Mouse (Mus musculus): ENCODE data around the gene C1qtnf2. TPM values are rescaled to one million over a fixed set of nuclear protein-coding genes. Genes with fewer than 3 reads are reported as not detected.
A peak's percentile ranks its signal among the peaks of the same experiment; 100 is the strongest.

C1qtnf2 gene
- polyA plus RNA-seq, 1 experiment from 2014 or later: 5.0 TPM

DNA sequence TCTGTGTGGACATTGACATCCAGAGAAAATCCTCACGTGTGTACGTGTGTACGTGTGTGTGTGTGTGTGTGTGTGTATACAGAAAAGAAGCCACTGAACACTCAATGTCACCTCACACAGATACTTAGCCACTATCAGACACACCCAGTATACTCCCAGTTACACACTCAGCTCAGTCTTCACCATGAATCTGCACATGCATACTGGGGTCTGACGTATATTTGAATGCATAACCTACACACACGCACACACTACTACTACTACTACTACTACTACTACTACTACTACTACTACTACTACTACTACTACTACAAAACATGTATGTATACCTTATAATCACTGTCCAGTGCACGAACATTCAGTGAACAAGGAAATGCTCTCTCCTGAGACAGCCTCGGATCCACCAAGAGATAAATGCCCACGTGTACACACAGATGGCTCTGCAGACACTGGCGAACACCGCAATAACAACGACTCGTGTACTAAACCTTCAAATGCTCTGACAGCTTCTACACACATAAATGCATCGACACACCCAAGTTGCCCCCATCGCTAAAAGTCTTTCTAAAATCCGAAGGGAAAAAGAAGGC is 346 bp upstream of the C1qtnf2 start:
- Histone ChIP-seq H3K9ac (ENCODE audit: low read length) (no peak overlapping the region), H3K27ac (ENCODE audit: low read depth) (no peak overlapping the region), H3K9me3 (ENCODE audit: control insufficient read depth, low read length) (no peaks in the 10 kb centered on the region), H3K4me2 (ENCODE audit: low read length) (peak overlapping the region; percentile 67), H3K4me3 (ENCODE audit: low read depth, low read length) (peak overlapping the region; percentile 30), H3K4me1 (replicated peaks; ENCODE audit: control insufficient read depth, insufficient read depth, low read length) (peaks cover 7% of the 10 kb centered on the region), H3K36me3 (ENCODE audit: control insufficient read depth, insufficient read depth, low read length) (no peaks in the 10 kb centered on the region), H3K27me3 (replicated peaks; ENCODE audit: control insufficient read depth, insufficient read depth, low read length) (no peaks in the 10 kb centered on the region)
- ATAC-seq (replicated peaks; ENCODE audit: low FRiP score, low TSS enrichment, low read depth) (peak; percentile 22; the same call in 1 of the 2 replicates), DNase-seq (ENCODE audit: low spot score) (peak; percentile 45)
- WGBS: 49% methylated on average over 15 of the region's 15 CpGs

DNA sequence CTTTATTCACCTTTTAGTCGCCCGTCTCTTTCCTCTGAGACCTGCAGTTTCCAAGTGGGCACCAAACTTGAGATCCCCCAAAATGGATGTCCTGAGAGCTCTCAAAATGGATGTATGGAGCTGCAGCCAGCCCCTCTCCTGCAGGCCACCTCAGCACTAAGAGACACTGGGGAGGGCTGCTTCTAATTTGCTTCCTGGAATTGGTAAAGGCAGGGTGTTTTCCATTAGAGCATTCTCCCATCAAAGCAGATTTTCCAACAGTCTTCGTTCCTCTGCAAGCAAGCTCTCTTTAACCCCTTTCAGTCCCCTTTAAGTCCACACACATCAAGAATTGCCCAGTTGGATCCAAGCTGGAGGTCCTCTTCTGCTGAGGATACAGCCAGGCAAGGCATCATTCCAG is 5.3 kb downstream of the C1qtnf2 start:
- Histone ChIP-seq H3K36me3 (ENCODE audit: control insufficient read depth, insufficient read depth, low read length) (no peaks in the 10 kb centered on the region), H3K9me3 (ENCODE audit: control insufficient read depth, low read length) (no peaks in the 10 kb centered on the region), H3K4me2 (ENCODE audit: low read length) (no peak overlapping the region), H3K9ac (ENCODE audit: low read length) (no peak overlapping the region), H3K27ac (ENCODE audit: low read depth) (no peak overlapping the region), H3K27me3 (replicated peaks; ENCODE audit: control insufficient read depth, insufficient read depth, low read length) (no peaks in the 10 kb centered on the region), H3K4me1 (replicated peaks; ENCODE audit: control insufficient read depth, insufficient read depth, low read length) (peaks cover 38% of the 10 kb centered on the region), H3K4me3 (ENCODE audit: low read depth, low read length) (no peak overlapping the region)
- DNase-seq (ENCODE audit: low spot score) (no peak), ATAC-seq (replicated peaks; ENCODE audit: low FRiP score, low TSS enrichment, low read depth) (no peak)
- 90% methylated on average over 3 of the region's 3 CpGs for WGBS

DNA sequence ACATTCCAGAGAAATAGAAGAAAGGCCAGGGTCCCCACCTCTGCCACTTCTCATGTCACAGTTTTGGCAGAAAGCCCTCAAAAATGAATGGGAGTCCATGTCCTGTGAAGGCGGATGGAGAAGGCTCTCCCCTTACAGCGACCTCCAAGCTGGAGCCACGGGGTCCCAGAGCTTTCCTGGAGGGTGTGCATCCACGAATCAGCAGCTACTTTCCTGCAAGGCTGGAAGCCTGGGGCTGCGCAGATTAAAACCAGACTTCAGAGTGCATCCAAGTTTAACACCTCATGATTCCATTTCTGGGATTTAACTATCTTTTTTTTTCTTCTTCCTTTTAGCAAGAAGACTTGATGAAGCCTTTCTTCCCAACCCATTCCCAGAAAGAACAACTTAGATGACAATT is 6.5 kb downstream of the C1qtnf2 start:
- ATAC-seq (replicated peaks; ENCODE audit: low FRiP score, low TSS enrichment, low read depth) (no peak), DNase-seq (ENCODE audit: low spot score) (peak; percentile 47)
- Histone ChIP-seq H3K9ac (ENCODE audit: low read length) (no peak overlapping the region), H3K9me3 (ENCODE audit: control insufficient read depth, low read length) (no peaks in the 10 kb centered on the region), H3K4me1 (replicated peaks; ENCODE audit: control insufficient read depth, insufficient read depth, low read length) (peaks cover 30% of the 10 kb centered on the region), H3K36me3 (ENCODE audit: control insufficient read depth, insufficient read depth, low read length) (no peaks in the 10 kb centered on the region), H3K4me3 (ENCODE audit: low read depth, low read length) (no peak overlapping the region), H3K4me2 (ENCODE audit: low read length) (no peak overlapping the region), H3K27ac (ENCODE audit: low read depth) (no peak overlapping the region), H3K27me3 (replicated peaks; ENCODE audit: control insufficient read depth, insufficient read depth, low read length) (no peaks in the 10 kb centered on the region)
- WGBS: 41% methylated on average over 5 of the region's 5 CpGs

DNA sequence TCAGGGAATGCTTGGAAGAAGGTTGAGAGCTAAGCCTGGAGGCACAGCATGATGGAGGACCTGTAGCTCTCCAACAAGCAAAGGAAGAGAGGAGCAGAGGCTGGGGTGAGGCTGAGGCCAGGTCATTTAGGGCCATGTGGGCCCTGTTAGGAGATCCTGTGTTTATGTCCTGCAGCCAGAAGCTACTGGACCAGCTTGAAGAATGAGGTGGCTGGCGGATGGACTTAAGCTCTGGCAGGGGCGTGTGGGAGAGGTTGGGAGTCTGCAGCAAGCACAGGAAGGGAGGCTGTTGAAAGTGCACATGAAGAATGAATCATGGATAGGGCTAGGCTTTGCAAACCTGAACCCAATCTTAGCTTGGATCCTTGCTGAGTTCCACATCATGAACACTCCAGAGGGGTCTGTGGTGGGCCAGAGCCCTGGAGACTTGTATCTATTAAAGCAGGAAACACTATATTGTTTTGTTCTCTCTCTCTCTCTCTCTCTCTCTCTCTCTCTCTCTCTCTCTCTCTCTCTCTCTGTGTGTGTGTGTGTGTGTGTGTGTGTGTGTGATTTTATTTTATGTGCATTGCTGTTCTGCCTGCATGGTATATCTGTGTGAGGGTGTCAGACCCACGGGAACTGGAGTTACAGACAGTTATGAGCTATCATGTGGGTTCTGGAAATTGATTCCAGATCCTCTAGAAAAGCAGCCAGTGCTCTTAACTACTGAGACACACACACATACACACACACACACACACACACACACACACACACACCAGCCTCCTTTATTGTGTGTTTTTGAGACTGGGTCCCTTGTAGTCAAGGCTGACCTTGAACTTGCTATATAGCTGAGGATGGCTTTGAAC is 7.8 kb downstream of the C1qtnf2 start:
- no peak overlapping the region for H3K27ac ChIP-seq (ENCODE audit: low read depth)
- DNase-seq (ENCODE audit: low spot score) (peak; percentile 52), ATAC-seq (replicated peaks; ENCODE audit: low FRiP score, low TSS enrichment, low read depth) (no peak)

DNA sequence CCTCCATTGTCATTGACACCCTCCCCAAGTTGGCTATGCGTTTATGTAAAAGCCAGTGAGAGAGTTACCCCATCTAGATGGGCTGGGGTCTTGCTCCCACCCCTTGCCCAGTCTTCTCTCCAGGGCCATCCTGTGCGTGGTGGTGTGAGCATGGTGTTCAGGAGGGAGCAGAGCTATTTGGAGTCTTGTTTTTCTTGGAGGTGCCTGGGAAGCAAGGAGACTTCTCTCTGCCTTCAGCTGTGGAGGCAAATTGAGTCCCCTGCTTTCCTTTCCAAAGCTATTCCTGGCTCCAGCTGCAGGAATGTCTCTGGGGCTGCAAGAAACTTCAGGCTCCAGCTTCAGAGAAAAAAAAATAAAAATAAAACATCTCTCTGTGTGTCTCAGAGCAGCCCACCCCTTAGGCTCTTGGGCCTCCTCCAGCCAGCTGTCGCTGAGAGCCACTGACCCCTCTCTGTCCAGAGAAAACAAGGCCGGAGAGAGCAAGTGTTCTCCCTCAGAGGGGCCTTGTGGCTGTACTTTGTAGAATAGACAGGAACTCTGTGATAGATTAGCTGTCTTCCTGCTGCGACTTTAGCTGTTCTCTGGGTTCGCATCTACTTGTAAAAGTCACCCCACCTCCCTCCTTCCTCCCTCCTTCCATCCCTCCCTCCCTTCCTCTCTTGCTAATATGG is 9.2 kb downstream of the C1qtnf2 start:
- 35% methylated on average over 6 of the region's 6 CpGs for WGBS

More for the DNA sequence above, 7.8 kb downstream of the C1qtnf2 start:
- Histone ChIP-seq H3K27me3 (replicated peaks; ENCODE audit: control insufficient read depth, insufficient read depth, low read length) (no peaks in the 10 kb centered on the region), H3K9me3 (ENCODE audit: control insufficient read depth, low read length) (no peaks in the 10 kb centered on the region), H3K9ac (ENCODE audit: low read length) (no peak overlapping the region), H3K4me2 (ENCODE audit: low read length) (no peak overlapping the region), H3K4me1 (replicated peaks; ENCODE audit: control insufficient read depth, insufficient read depth, low read length) (peaks cover 30% of the 10 kb centered on the region), H3K4me3 (ENCODE audit: low read depth, low read length) (no peak overlapping the region), H3K36me3 (ENCODE audit: control insufficient read depth, insufficient read depth, low read length) (no peaks in the 10 kb centered on the region)
- WGBS: 43% methylated on average over 3 of the region's 3 CpGs

DNA sequence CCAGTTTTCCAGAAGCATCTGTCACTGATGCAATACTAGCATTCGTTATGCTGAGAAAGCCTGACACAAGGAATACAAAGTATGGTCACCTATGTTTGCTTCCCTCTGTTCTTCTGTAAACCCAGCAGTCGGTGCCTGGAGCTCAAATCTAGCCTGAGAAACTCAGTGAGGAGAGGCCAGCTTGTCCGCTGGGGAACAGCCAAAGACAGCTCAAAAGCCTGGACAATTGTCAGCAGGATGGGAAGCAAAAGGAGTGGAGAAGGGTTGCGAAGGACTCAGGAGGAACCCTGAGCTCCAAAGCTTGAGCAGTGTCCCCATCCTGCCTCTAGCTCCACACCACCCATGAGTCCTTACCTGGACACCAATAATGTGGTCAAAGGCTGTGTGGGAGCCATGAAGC is 10.0 kb downstream of the C1qtnf2 start:
- no peak overlapping the region for H3K4me3 ChIP-seq (ENCODE audit: low read depth, low read length)
- whole genome bisulfite sequencing: 63% methylated on average over 4 of the region's 4 CpGs
- H3K27ac ChIP-seq (ENCODE audit: low read depth): peak overlapping the region; percentile 57
- no peaks in the 10 kb centered on the region for H3K36me3 ChIP-seq (ENCODE audit: control insufficient read depth, insufficient read depth, low read length)
- H3K27me3 ChIP-seq (replicated peaks; ENCODE audit: control insufficient read depth, insufficient read depth, low read length): no peaks in the 10 kb centered on the region
- H3K4me2 ChIP-seq (ENCODE audit: low read length): no peak overlapping the region
- H3K9ac ChIP-seq (ENCODE audit: low read length): no peak overlapping the region
- no peak for ATAC-seq (replicated peaks; ENCODE audit: low FRiP score, low TSS enrichment, low read depth)
- peaks cover 30% of the 10 kb centered on the region for H3K4me1 ChIP-seq (replicated peaks; ENCODE audit: control insufficient read depth, insufficient read depth, low read length)
- no peaks in the 10 kb centered on the region for H3K9me3 ChIP-seq (ENCODE audit: control insufficient read depth, low read length)
- peak; percentile 47 for DNase-seq (ENCODE audit: low spot score)

More for the DNA sequence above, 9.2 kb downstream of the C1qtnf2 start:
- no peaks in the 10 kb centered on the region for H3K27me3 ChIP-seq (replicated peaks; ENCODE audit: control insufficient read depth, insufficient read depth, low read length)
- no peaks in the 10 kb centered on the region for H3K9me3 ChIP-seq (ENCODE audit: control insufficient read depth, low read length)
- H3K4me1 ChIP-seq (replicated peaks; ENCODE audit: control insufficient read depth, insufficient read depth, low read length): peaks cover 30% of the 10 kb centered on the region
- DNase-seq (ENCODE audit: low spot score) (peak; percentile 53), ATAC-seq (replicated peaks; ENCODE audit: low FRiP score, low TSS enrichment, low read depth) (no peak)
- H3K4me2 ChIP-seq (ENCODE audit: low read length): no peak overlapping the region
- no peaks in the 10 kb centered on the region for H3K36me3 ChIP-seq (ENCODE audit: control insufficient read depth, insufficient read depth, low read length)
- peak overlapping the region; percentile 57 for H3K27ac ChIP-seq (ENCODE audit: low read depth)
- no peak overlapping the region for H3K4me3 ChIP-seq (ENCODE audit: low read depth, low read length)
- no peak overlapping the region for H3K9ac ChIP-seq (ENCODE audit: low read length)

DNA sequence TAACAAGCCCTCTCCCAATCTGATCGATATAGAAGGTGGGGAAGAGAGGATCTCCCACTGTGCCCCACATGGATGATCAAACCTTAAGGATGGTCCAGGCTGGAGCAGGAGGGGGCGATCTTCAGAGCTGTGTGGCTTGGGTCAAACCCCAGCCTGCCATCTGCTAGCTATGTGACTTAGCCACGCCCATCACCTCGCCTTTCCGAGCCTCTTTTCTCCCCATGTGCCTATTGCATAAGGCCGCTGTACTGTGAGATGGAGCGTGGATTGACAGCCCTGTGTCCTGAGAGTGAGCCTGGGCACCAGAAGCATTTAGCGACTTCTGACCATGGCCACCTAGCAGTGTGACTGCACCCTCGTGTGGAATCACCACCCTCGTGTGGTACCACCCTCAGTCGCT is 10.6 kb downstream of the C1qtnf2 start:
- H3K9me3 ChIP-seq (ENCODE audit: control insufficient read depth, low read length): no peaks in the 10 kb centered on the region
- no peaks in the 10 kb centered on the region for H3K27me3 ChIP-seq (replicated peaks; ENCODE audit: control insufficient read depth, insufficient read depth, low read length)
- WGBS: 43% methylated on average over 11 of the region's 11 CpGs
- DNase-seq (ENCODE audit: low spot score) (peak; percentile 48), ATAC-seq (replicated peaks; ENCODE audit: low FRiP score, low TSS enrichment, low read depth) (no peak)
- no peak overlapping the region for H3K9ac ChIP-seq (ENCODE audit: low read length)
- no peak overlapping the region for H3K27ac ChIP-seq (ENCODE audit: low read depth)
- peaks cover 30% of the 10 kb centered on the region for H3K4me1 ChIP-seq (replicated peaks; ENCODE audit: control insufficient read depth, insufficient read depth, low read length)
- H3K36me3 ChIP-seq (ENCODE audit: control insufficient read depth, insufficient read depth, low read length): no peaks in the 10 kb centered on the region
- no peak overlapping the region for H3K4me3 ChIP-seq (ENCODE audit: low read depth, low read length)
- H3K4me2 ChIP-seq (ENCODE audit: low read length): no peak overlapping the region

DNA sequence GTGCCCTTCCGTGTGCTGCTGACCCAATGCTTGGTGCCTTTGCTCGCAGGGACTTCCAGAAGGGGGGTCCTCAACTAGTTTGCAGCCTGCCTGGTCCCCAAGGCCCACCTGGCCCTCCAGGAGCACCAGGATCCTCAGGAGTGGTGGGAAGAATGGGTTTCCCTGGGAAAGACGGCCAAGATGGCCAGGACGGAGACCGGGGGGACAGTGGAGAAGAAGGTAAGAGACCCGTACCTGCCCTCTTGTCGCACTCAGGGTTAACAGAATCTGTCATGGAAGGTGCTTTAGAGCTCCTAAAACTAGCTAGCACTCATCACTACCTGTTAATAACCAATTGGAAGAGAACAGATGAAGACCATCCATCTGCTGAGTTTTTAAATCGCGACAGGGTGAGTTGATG is 11.8 kb downstream of the C1qtnf2 start:
- Histone ChIP-seq H3K4me2 (ENCODE audit: low read length) (no peak overlapping the region), H3K27ac (ENCODE audit: low read depth) (no peak overlapping the region), H3K9me3 (ENCODE audit: control insufficient read depth, low read length) (no peaks in the 10 kb centered on the region), H3K27me3 (replicated peaks; ENCODE audit: control insufficient read depth, insufficient read depth, low read length) (no peaks in the 10 kb centered on the region), H3K4me3 (ENCODE audit: low read depth, low read length) (no peak overlapping the region), H3K36me3 (ENCODE audit: control insufficient read depth, insufficient read depth, low read length) (no peaks in the 10 kb centered on the region), H3K9ac (ENCODE audit: low read length) (no peak overlapping the region), H3K4me1 (replicated peaks; ENCODE audit: control insufficient read depth, insufficient read depth, low read length) (peaks cover 26% of the 10 kb centered on the region)
- DNase-seq (ENCODE audit: low spot score): no peak
- no peak for ATAC-seq (replicated peaks; ENCODE audit: low FRiP score, low TSS enrichment, low read depth)
- 89% methylated on average over 9 of the region's 9 CpGs for WGBS

All from intestine, embryonic 14.5 days (tissue).